Mouse (Mus musculus): Measurements from ENCODE around the gene Cxcl2. TPM values are rescaled to one million over a fixed set of nuclear protein-coding genes. Genes with fewer than 3 reads are reported as not detected.

Cxcl2 gene
- polyA plus RNA-seq, 1 experiment from 2014 or later, result not detected

GRCm38 (mm10) chr5:90881682-90882081 lies 22.0 kb upstream of the Cxcl2 start:
- DNase-seq (peak; percentile 27), ATAC-seq (ENCODE audit: insufficient read depth) (no peak)
- Histone ChIP-seq H3K9ac (no peak overlapping the region), H3K27ac (ENCODE audit: low read depth) (no peak overlapping the region), H3K4me3 (ENCODE audit: low read depth, low read length) (no peak overlapping the region), H3K9me3 (ENCODE audit: low read depth, low read length) (no peaks in the 10 kb centered on the region), H3K27me3 (ENCODE audit: insufficient read depth, low read length) (no peaks in the 10 kb centered on the region), H3K4me2 (no peak overlapping the region), H3K4me1 (ENCODE audit: insufficient read depth) (no peaks in the 10 kb centered on the region), H3K36me3 (ENCODE audit: insufficient read depth) (no peaks in the 10 kb centered on the region)
- WGBS, result 83% methylated on average over 5 of the region's 5 CpGs
- TF ChIP-seq CTCF (IDR thresholded peaks at IDR 0.05; ENCODE audit: low read depth), result no peak

GRCm38 (mm10) chr5:90882146-90882545 lies 21.5 kb upstream of the Cxcl2 start:
- H3K4me2 ChIP-seq, result no peak overlapping the region
- TF ChIP-seq CTCF (IDR thresholded peaks at IDR 0.05; ENCODE audit: low read depth), result no peak
- no peaks in the 10 kb centered on the region for H3K9me3 ChIP-seq (ENCODE audit: low read depth, low read length)
- ATAC-seq (ENCODE audit: insufficient read depth) (no peak), DNase-seq (no peak)
- 85% methylated on average over 5 of the region's 5 CpGs for WGBS
- no peaks in the 10 kb centered on the region for H3K4me1 ChIP-seq (ENCODE audit: insufficient read depth)
- no peaks in the 10 kb centered on the region for H3K27me3 ChIP-seq (ENCODE audit: insufficient read depth, low read length)
- no peaks in the 10 kb centered on the region for H3K36me3 ChIP-seq (ENCODE audit: insufficient read depth)
- H3K4me3 ChIP-seq (ENCODE audit: low read depth, low read length), result no peak overlapping the region
- no peak overlapping the region for H3K27ac ChIP-seq (ENCODE audit: low read depth)
- no peak overlapping the region for H3K9ac ChIP-seq

DNA sequence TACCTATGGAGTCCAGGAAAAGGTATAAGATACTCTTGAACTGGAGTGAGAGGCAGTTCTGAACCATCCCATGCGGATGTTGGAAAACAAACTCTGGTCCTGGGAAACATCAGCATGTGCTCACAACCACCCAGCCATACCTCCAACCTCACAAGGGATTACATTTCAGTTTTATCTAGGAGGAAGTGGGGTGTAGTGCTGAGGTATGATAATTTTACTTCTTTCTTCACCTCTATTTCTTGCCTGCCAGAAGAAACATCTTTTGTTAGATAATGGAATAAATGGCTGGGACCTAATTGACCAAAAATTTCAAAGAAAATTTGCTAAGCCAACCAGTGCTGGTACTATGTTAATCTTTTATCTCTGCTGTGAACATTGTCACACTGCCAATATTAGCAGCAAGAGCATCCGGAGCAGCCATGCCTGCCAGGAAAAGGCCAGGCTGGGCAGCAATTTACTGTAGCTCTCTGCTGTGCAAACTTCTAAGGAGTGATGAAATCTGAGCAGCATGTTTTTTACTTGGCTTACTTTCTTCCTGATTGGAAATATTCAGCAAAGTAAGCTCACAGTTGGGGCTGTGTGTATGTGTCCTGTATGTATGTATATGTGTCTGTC lies 18.9 kb upstream of the Cxcl2 start:
- Histone ChIP-seq H3K27me3 (ENCODE audit: insufficient read depth, low read length) (no peaks in the 10 kb centered on the region), H3K4me3 (ENCODE audit: low read depth, low read length) (no peak overlapping the region), H3K4me2 (no peak overlapping the region), H3K4me1 (ENCODE audit: insufficient read depth) (no peaks in the 10 kb centered on the region), H3K9me3 (ENCODE audit: low read depth, low read length) (no peaks in the 10 kb centered on the region), H3K9ac (no peak overlapping the region), H3K27ac (ENCODE audit: low read depth) (no peak overlapping the region), H3K36me3 (ENCODE audit: insufficient read depth) (no peaks in the 10 kb centered on the region)
- DNase-seq (peak; percentile 80), ATAC-seq (ENCODE audit: insufficient read depth) (peak; percentile 85; the same call in 1 of the 2 replicates)
- 42% methylated on average over 2 of the region's 2 CpGs for WGBS
- TF ChIP-seq CTCF (IDR thresholded peaks at IDR 0.05; ENCODE audit: low read depth), result no peak

DNA sequence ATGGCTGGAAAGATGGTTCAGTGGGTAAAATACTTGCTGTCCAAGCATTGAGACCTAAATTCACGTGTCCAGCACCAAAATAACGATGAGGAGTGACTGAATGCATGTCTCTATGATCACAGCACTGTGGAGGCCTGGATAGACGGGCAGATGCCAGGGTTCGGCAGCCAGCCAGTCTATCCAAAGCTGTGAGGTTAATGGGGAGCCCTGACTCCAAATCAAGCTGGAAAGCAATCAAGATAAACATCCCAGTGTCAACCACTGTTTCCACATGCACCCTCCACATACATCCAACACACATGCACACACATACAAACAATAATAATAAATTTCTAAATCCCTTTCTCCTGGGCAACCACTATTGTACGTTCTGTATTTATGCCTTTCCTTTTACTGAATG lies 15.0 kb upstream of the Cxcl2 start:
- no peaks in the 10 kb centered on the region for H3K27me3 ChIP-seq (ENCODE audit: insufficient read depth, low read length)
- H3K9me3 ChIP-seq (ENCODE audit: low read depth, low read length), result no peaks in the 10 kb centered on the region
- no peak overlapping the region for H3K4me2 ChIP-seq
- no peak for TF ChIP-seq CTCF (IDR thresholded peaks at IDR 0.05; ENCODE audit: low read depth)
- WGBS, result 72% methylated on average over 5 of the region's 5 CpGs
- no peak for ATAC-seq (ENCODE audit: insufficient read depth)
- no peak overlapping the region for H3K4me3 ChIP-seq (ENCODE audit: low read depth, low read length)
- H3K27ac ChIP-seq (ENCODE audit: low read depth), result no peak overlapping the region
- no peak for DNase-seq
- H3K4me1 ChIP-seq (ENCODE audit: insufficient read depth), result no peaks in the 10 kb centered on the region; the same call in 1 of the 2 replicates
- H3K9ac ChIP-seq, result no peak overlapping the region
- H3K36me3 ChIP-seq (ENCODE audit: insufficient read depth), result no peaks in the 10 kb centered on the region

GRCm38 (mm10) chr5:90890519-90891463 lies 12.9 kb upstream of the Cxcl2 start, which contains the start of gene Cxcl1:
Cxcl1 (plus strand) TSS chr5:90891241.
- peak within 1 kb of the TSS; percentile 62 for H3K9ac ChIP-seq
- H3K27me3 ChIP-seq (ENCODE audit: insufficient read depth, low read length), result no peaks in the 10 kb centered on the region
- peak within 1 kb of the TSS; percentile 76 for H3K4me2 ChIP-seq
- no peaks in the 10 kb centered on the region; the same call in 1 of the 2 replicates for H3K4me1 ChIP-seq (ENCODE audit: insufficient read depth)
- no peak within 1 kb of the TSS for H3K27ac ChIP-seq (ENCODE audit: low read depth)
- peak within 1 kb of the TSS; percentile 46 for H3K4me3 ChIP-seq (ENCODE audit: low read depth, low read length)
- TF ChIP-seq CTCF (IDR thresholded peaks at IDR 0.05; ENCODE audit: low read depth), result peak; percentile 52
- H3K36me3 ChIP-seq (ENCODE audit: insufficient read depth), result no peaks in the 10 kb centered on the region
- ATAC-seq (ENCODE audit: insufficient read depth) (peak; percentile 85), DNase-seq (peak; percentile 77)
- H3K9me3 ChIP-seq (ENCODE audit: low read depth, low read length), result no peaks in the 10 kb centered on the region
- 4% methylated on average over 30 of the region's 30 CpGs for WGBS

DNA sequence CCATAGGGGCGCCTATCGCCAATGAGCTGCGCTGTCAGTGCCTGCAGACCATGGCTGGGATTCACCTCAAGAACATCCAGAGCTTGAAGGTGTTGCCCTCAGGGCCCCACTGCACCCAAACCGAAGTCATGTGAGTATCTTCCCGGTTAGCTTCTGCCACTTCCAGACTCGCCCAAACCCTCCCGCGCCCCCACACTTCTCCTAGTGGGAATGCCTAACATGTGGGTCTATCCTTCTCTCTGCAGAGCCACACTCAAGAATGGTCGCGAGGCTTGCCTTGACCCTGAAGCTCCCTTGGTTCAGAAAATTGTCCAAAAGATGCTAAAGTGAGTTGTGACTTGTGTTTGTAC lies 12.2 kb upstream of the Cxcl2 start:
- WGBS, result 27% methylated on average over 10 of the region's 10 CpGs
- ATAC-seq (ENCODE audit: insufficient read depth), result no peak
- Histone ChIP-seq H3K4me3 (ENCODE audit: low read depth, low read length) (peak overlapping the region; percentile 46), H3K36me3 (ENCODE audit: insufficient read depth) (no peaks in the 10 kb centered on the region), H3K9ac (peak overlapping the region; percentile 62), H3K4me2 (peak overlapping the region; percentile 76), H3K4me1 (ENCODE audit: insufficient read depth) (no peaks in the 10 kb centered on the region; the same call in 1 of the 2 replicates), H3K27ac (ENCODE audit: low read depth) (no peak overlapping the region), H3K27me3 (ENCODE audit: insufficient read depth, low read length) (no peaks in the 10 kb centered on the region), H3K9me3 (ENCODE audit: low read depth, low read length) (no peaks in the 10 kb centered on the region)
- DNase-seq, result no peak
- TF ChIP-seq CTCF (IDR thresholded peaks at IDR 0.05; ENCODE audit: low read depth), result peak; percentile 31; the same call in 1 of the 2 replicates

DNA sequence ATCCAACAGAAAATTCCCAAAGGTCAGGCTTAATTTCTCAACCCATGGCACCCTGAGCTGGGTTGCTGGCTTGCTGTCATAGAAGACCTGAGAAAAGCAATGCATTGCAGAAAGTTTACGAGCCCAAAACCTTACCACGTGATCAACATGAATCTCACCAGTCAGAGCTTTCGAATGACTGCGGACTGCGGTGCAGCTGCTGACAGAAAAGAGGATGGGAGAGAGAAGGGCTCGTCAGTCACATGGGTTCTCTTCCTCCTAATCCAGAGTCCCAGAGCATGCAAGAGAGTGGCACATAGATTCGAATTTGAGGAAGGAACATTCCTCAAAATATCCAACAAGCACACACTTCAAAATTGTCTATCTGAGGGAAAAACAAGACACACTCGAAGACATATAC lies 9.4 kb upstream of the Cxcl2 start:
- H3K9me3 ChIP-seq (ENCODE audit: low read depth, low read length), result no peaks in the 10 kb centered on the region
- 66% methylated on average over 8 of the region's 8 CpGs for WGBS
- no peak for TF ChIP-seq CTCF (IDR thresholded peaks at IDR 0.05; ENCODE audit: low read depth)
- no peaks in the 10 kb centered on the region for H3K27me3 ChIP-seq (ENCODE audit: insufficient read depth, low read length)
- H3K27ac ChIP-seq (ENCODE audit: low read depth), result no peak overlapping the region
- H3K4me1 ChIP-seq (ENCODE audit: insufficient read depth), result no peaks in the 10 kb centered on the region; the same call in 1 of the 2 replicates
- no peak overlapping the region for H3K4me2 ChIP-seq
- no peak overlapping the region for H3K4me3 ChIP-seq (ENCODE audit: low read depth, low read length)
- ATAC-seq (ENCODE audit: insufficient read depth), result no peak
- H3K36me3 ChIP-seq (ENCODE audit: insufficient read depth), result no peaks in the 10 kb centered on the region
- H3K9ac ChIP-seq, result no peak overlapping the region
- DNase-seq, result no peak
